Mouse (Mus musculus) heart, postnatal 36 days (tissue): ENCODE measurements around the gene Pi4ka. TPM values are rescaled to one million over a fixed set of nuclear protein-coding genes. Genes with fewer than 3 reads are reported as not detected.
A peak's percentile ranks its signal among the peaks of the same experiment; 100 is the strongest.

ENCODE experiments used
- DNase-seq, 2 experiments: peaks; one replicate each; pipeline ENCODE4 v3.0.0; 2021 to 2022
- intact Hi-C: fragments of 180-260 bp; cut with DNase I; formaldehyde crosslinking; loops from one replicate; pipeline ENCODE4 v1.15.1; 2025
- total RNA-seq, 2 experiments: library from RNA; stranded (reverse); gene quantifications; 2 replicates each; pipeline ENCODE4 v1.2.3; 2021

Pi4ka gene
- total RNA-seq, 2 experiments from 2014 or later: 57.2 to 58.4 TPM

DNA sequence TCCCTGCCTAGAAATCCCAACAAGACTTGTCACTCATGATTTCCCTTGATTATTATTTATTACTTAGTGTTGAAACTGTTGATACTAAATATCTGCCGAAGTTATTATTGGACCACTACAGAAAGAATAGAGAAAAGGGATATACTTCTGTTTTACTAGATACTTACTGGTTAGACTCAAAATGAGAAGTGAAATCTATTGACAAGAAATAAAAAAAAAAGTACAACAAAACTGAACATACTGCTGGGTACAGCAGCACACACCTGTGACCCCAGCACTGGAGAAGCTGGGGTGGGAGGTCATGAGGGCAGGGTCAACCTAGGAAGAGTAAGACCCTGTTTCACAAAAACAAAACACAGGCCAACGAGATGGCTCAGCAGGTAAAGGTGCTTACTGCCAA is 65.4 kb downstream of the Pi4ka start:
- no peak for DNase-seq
- intact Hi-C loops: no loop called here

DNA sequence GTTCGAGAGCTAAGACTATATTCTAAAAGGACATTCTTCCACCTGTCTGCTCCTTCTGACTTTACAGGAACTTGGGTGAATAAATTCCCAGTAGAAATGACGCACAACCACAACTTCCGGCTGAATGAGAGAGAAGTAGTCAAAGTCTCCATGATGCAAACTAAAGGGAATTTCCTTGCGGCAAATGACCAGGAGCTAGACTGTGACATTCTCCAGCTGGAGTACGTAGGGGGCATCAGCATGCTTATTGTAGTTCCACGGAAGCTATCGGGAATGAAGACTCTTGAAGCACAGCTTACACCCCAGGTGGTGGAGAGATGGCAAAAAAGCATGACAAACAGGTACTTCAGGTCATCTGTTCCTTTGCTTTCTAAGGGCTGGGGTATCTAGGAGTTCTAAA is 66.4 kb downstream of the Pi4ka start:
- DNase-seq: no peak
- intact Hi-C loops: no loop called here

DNA sequence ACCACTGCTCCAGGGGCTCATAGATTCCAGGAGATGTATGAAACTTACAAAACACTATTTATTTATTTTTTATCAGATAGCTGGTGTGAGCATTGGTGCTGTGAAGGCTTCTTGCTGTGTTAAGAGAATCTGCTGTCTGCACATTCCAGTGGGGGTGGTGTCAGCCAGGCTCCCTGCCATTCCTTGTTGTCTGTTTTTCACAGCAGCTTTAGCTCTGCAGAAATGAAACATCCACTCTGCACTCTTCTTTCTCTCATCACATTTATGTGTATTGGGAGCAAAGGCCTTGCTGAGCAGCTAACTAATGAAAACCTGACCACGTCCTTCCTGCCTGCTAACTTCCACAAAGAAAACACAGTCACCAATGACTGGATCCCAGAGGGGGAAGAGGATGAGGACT is 70.0 kb downstream of the Pi4ka start:
- no peak for DNase-seq

DNA sequence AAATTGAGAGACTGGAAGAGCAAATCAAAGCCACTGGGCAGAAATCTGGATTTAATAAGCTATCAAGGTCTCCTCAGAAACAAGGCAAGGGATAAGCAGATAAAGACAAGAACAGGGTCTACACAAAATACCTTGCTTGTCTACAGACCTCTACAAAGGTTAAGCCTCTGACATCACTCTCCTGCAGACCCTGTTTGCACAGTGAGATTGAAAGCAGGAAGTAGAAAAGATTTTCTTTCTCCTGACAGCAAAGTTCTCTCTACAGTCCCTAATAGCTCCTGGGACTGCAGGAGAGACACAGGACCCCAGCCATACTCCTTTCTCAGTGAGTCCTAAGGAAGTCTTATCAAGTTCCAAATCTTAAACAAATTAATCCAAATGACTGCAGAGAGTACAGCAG is 71.5 kb downstream of the Pi4ka start:
- intact Hi-C loops: no loop called here

More for the DNA sequence above, 70.0 kb downstream of the Pi4ka start:
- intact Hi-C loops: no loop called here

DNA sequence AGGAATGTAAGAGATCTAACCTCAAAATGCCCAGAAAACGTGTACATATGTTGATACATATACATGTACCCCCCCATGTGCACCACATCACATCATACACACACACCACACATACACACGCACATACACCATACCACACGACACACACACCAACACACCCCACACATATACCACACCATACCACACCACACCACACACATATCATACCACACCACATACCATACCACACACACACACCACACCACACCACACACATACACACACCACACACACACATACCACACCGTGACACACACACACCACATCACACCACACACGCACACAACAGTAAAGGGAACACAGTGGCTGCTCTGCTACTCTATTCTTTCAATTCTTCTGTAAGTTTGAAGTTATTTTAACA is 74.3 kb downstream of the Pi4ka start:
- intact Hi-C loops: no loop called here

More for the DNA sequence above, 71.5 kb downstream of the Pi4ka start:
- DNase-seq: no peak

DNA sequence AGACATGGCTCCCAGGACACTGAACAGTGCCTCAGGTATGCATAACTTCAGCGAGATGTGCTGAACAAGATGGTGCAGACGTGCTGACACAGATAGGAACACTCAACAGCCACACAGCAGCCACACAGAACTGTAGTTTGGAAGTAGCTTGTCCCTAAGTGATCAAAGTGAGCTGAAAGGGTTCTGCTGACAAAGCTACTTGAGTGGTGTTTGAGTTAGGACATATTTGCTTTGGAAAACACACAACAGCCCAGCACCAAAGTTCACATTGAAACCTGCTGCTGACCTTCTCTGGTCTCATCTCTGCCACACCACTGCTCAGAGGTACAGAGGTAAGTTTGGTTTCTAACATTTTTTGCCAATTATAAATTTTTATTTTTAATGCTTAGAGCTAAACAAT is 75.0 kb downstream of the Pi4ka start, which contains the start of gene Serpind1:
TSS of gene Serpind1 (plus strand) at position 256 of the 400 bp plus-strand sequence.
- no peak for DNase-seq
- intact Hi-C loops: no loop called here

More for the DNA sequence above, 74.3 kb downstream of the Pi4ka start:
- DNase-seq: no peak

DNA sequence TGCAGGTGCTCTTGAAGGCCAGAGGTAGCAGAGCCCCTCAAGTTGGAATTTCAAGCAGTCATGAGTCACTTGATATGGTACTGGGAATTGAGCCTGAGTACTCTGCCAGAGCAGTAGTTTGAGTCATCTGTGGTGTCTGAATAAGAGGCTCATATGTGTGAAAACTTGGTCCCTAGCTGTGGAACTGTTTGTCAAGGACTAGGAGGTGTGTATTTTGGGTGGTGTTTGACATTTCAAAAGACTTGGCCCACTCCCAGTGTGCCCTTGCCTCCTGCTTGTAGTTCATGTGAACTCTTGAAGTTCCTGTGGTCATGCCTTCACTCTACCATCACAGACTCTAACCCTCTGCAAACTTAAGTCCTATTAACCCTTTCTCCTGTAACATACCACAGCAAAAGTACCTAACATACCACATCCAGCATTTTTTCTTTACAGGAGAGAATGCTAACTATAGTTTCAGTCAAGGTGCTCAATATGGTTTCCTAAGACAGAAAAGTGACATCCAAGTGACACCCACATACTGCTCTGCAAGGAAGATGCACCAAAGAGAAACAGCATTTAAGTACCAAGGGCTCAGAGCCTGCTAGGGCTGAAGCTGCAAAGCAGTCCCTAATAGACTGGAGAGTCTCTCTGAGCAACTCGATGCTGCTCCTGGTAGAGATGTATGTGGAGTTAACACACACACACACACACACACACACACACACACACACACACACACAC is 76.1 kb downstream of the Pi4ka start:
- intact Hi-C loops: no loop called here
- no peak for DNase-seq

DNA sequence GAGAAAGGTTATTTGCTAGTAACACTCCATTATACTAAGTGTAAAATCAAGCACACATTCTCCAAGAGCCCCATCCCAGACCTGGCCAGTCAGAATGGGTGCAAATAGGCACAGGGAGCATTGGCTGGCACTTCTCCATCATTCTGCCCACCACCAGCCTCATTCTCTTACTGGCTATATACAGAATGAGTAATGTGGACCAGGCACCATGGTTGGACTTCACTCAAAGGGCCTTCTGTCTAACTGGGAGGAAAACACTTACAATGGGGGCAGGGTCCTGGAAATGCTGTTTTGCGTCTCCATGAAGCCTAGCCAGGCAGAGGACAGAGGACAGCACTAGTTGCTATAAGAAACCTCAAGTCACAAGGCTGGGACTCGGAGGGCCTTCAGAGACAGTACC is 80.0 kb downstream of the Pi4ka start:
- DNase-seq: no peak
- intact Hi-C loops: no loop called here

DNA sequence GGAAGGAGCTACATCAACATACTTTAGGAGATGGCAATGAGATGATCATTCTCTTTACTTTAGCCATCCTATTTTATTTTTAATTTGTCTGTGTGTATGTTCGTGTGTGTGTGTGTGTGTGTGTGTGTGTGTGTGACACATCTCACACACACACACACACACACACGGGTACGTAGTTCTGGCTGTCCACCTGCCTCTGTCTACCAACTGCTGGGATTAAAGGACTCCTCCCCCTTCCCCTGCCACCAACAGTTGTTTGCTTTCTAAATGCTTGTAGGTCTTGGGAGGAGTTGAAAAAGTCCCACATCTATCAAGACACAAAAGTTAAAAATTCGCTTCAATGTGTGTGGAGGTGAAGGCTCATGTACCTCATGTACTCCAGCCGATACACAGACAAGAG is 81.4 kb downstream of the Pi4ka start:
- no peak for DNase-seq

DNA sequence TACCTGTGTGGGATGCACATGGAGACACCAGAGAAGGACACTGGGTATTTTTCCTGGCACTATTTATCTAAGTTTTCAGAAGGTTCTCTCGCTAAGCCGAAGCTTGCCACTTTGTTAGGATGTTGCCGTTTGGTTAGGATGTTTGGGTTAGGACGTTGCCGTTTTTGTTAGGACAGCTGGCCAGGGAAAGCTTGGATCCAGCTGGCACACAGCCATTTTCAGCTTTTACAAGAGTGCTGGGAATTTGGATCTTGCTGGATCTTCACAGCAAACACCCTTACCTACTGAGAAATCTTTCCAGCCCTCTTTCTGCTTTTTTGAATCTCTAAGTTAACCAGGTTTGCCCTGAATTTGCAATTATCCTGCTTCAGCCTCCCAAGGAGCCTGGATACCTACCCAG is 84.6 kb downstream of the Pi4ka start:
- DNase-seq: peak in 1 of 2 experiments; percentile 7

More for the DNA sequence above, 81.4 kb downstream of the Pi4ka start:
- intact Hi-C loops: no loop called here

DNA sequence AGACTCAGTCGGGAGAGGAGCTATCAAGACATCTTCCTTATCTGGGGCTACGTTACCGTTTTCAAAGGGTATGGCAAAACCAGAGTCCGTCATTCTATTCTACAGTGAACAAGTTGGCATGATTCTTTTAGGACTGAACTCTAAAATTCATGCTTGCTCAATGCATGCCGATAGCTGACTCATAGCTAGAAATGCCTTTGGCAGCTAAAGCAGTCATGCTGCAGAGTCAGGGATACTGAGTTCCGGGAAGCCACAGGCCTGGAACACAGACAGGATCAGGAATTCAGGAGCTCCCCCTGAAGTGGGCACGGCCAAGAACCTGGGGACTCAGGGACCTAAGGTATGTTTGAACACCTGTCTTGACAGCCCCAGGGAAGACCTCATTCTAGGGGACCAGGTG is 89.6 kb downstream of the Pi4ka start:
- intact Hi-C loops: no loop called here
- DNase-seq: no peak

More for the DNA sequence above, 84.6 kb downstream of the Pi4ka start:
- intact Hi-C loops: no loop called here

DNA sequence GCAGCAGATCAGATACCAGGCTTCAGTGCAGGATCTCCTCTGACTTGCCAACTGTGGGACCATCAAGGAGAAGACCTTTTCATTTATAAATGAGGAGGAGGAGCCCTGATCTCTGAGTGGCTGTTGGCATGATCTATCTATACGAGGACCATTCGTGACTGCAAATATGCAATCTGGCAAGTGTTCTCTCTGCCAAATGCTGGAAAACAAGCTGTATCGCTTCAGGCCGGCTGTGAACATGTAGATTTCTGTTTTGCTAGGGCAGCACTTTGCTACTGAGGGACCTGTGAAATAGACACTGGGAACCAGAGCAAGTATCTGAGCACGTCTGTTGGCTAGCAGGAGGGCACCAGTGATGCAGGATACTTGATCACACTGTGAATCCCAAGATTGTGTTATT is 93.6 kb downstream of the Pi4ka start:
- intact Hi-C loops: no loop called here
- DNase-seq: no peak

DNA sequence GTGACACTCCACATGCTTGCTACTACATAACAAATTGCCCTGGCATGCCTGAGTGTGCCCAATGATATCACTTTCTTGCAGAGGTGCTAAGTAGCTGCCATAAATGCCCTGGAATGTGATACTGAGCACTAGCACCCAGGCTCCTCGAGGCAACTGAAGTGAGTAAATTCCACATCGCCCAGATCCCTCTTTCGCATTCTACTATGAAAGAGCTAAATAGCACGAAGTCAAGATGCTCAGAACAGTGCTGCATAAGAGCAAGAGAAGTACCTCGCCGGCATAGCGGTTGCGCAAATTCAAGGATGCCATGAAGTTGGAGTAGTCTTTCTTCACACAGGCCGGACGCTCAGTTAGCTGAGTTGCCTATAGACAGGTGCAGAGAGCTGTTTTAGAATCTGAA is 97.1 kb downstream of the Pi4ka start:
- intact Hi-C loops: no loop called here
- DNase-seq: no peak

DNA sequence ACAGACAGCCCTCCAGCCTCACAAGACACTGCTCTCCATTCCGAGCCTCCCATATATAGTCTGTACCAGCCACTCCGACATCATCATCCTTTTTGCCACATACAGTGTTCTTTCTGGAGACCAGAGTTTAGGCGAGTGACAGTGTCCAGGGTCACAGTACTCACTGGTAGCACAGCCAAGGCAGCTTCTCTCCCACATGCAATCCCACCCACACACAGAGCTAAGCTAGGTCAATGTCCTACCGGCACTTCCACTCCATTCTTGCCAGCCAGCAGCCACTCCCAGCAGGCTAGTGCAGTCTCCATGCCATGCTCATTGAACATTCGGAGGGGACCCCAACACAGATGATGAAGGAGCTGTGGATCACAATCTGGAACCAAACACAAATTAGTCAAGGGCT is 98.7 kb downstream of the Pi4ka start:
- intact Hi-C loops: no loop called here
- DNase-seq: no peak

DNA sequence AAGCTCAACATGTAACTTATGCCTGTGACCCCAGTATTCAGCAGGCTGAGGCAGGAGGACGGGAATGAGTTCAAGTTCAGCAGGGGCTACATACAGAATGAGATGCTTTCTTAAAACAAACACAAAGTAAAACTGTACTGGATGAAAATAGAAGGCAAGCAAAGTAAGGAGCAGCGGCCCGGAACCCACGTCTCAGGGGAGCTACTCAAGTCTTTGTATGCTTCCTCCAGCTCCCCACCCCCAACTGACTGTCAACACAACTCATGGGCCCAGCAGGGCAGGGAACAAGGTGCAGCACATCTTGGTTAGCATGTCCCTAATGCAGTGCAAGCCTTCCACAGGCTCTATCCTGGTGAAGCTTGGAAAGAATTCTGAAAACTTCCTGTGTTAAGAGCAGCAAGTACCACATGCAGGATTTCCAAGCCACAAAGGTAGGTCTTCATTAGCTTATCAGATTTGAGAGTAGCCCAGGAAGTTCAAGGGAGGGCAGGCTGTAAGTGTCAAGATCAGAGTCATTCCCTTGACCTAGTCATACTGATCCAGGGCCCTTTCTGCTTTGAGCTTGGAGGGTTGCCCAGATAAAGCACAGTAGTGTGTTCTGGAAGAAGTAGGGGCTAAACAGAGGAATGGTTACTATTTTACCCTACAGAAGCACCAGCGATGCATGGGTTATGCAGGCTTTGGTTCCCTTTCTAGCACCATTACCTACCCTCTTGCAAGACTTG is 102.4 kb downstream of the Pi4ka start:
- DNase-seq: no peak

DNA sequence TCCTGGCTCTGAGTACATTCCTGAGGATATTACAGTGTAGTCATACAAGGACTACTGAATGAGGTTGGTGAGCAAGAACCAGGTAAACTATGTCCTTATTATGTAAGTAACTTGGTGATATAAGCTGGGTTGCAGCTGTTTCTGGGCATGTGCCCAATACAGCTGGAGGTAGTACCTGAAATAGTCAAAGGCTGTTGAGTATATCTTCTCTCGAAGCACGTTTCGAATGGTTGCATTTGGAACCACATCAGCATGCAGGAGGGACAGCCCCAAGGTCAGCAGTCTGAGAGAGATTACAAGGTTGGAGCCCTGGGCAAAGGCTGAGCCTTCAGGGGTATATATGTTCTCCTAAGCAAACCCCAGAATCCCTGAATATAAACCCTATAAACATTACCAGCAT is 105.3 kb downstream of the Pi4ka start:
- DNase-seq: no peak
- intact Hi-C loops: no loop called here

More for the DNA sequence above, 102.4 kb downstream of the Pi4ka start:
- intact Hi-C loops: no loop called here

DNA sequence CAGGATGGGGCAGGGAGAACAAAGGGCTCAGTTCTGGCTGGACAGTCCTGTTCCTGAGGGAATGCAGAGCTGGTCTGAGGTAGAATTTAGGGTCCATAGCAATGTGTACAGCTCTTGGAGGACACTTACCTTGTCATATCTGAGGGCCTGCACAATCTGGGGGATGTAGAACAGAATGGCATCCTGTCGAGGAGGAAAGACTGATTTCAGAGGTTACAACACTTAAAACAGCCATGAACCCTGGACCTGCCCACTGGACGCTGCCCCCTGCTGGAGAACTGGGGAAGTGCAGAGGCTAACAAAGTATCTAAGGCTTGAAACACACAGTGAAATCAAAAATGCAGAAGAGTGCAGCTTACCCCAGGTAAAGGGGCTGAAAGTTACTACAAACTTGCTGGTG is 113.4 kb downstream of the Pi4ka start:
- peak; percentile 66 to 84 for DNase-seq
- intact Hi-C loops: loop anchor here (5.0 kb wide), 1 partner anchor 165 kb away; the partner anchor contains the start of gene 2610318N02Rik

DNA sequence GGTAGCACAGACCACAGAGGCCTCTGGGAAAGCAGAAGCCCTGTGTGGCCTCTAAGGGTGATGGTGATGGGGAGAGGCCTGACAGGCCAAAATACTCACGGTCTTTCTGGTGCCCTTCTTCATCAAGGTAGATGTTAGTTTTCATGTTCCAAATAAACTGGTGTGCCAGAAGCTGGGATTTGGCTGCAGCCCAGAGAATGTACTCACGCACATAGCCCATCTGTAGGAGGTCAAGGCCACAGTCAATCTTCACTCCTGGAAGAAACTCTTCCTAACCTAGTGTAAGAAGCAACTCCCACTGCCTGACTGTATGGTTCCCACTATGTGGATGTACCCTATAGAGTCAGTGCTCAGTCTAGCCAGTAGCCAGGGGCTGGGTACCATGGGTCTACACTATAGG is 115.1 kb downstream of the Pi4ka start:
- intact Hi-C loops: loop anchor here (5.0 kb wide), 1 partner anchor 164 kb away; the partner anchor contains the start of gene 2610318N02Rik
- no peak for DNase-seq

DNA sequence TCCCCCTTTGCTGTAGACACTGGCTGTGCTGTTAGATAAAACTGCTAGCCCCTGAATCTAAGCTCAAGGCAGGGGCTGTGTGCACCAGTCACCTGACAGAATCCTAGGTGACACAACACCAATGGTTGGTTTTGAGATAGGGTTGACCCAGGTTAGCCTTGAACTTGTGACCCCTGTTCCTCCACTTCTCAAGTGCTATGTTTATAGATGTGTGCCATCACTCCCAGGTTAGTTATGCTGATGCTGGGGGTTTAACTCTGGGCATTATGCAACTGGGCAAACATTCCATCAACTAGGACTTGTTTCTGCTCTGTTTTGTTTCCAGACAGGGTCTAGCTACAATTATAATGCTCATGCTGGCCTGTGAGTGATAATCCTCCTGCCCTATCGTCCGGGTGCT is 119.0 kb downstream of the Pi4ka start:
- intact Hi-C loops: no loop called here
- DNase-seq: no peak

DNA sequence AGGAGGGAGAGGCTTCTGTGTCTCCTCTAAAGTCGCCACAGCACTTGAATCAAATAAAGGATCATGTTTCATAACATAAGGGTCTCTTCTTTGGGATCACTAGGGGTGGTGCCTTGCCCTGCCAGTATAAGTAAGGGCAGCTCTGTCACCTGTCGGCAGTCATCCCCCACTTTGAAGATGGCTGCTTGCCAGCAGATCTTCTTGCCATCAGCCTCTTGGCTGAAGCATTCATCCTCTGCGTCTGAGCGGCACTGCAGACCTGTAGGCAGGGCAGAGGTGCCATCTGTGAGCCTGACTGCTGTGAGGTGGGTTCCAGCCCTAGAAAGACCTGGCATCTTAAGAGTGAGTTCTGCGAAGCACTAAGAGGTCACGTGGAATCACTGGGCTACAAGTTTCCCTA is 123.0 kb downstream of the Pi4ka start:
- no peak for DNase-seq

DNA sequence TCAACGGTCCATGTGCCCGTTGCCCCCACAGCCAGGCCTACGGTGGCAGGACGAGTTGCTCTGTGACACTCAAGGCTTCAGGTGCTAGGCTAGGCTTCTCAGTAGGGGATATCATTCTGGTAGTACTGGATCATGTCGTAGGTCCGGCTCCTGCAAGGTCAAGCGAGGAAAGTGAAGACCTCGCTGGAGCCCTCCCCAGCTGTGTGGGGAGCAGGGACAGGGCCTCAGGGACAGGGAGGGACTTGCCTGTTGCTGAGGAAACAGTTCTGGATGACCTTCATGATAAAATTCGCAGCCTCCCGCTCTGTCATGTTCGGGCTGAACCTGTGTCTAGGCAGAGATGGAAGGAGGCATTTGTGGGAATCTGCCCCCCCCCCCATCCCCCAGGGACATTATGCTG is 125.6 kb downstream of the Pi4ka start:
- no peak for DNase-seq
- intact Hi-C loops: no loop called here

More for the DNA sequence above, 123.0 kb downstream of the Pi4ka start:
- intact Hi-C loops: no loop called here
